Mouse (Mus musculus): ENCODE results near the gene Kif13a.

GRCm38 (mm10) chr13:46715976-46716639 is 213.6 kb downstream of the Kif13a start:
- TF ChIP-seq POLR2A (IDR thresholded peaks at IDR 0.05; ENCODE audit: low read depth, low read length) (no peak), CTCF (IDR thresholded peaks at IDR 0.05; ENCODE audit: extremely low read depth, insufficient read length, insufficient replicate concordance, low read depth, low read length) (no peak)
